Mouse (Mus musculus) gastrocnemius, postnatal 10 days (tissue): ENCODE measurements around the gene Rab1b. TPM values are rescaled to one million over a fixed set of nuclear protein-coding genes. Genes with fewer than 3 reads are reported as not detected.
A peak's percentile ranks its signal among the peaks of the same experiment; 100 is the strongest.

Source experiments
- DNase-seq: peaks from one replicate; pipeline ENCODE4 v3.0.0; 2021; ENCODE audit warnings: mixed read lengths
- total RNA-seq, 2 experiments: library from RNA; stranded (reverse); gene quantifications; 2 replicates each; pipeline ENCODE4 v1.2.3; 2021

The Rab1b gene
- total RNA-seq, 2 experiments from 2014 or later: 119 to 127 TPM

- no peak for DNase-seq
These were observed 35.8 kb downstream of the Rab1b start for GRCm38 (mm10) chr19:5071077-5071476.

GRCm38 (mm10) chr19:5069978-5070377 is 36.9 kb downstream of the Rab1b start:
- no peak for DNase-seq

- DNase-seq: no peak
These were observed 37.4 kb downstream of the Rab1b start for GRCm38 (mm10) chr19:5069486-5069885.

GRCm38 (mm10) chr19:5068570-5069234 is 38.2 kb downstream of the Rab1b start:
- peak; percentile 32 for DNase-seq

GRCm38 (mm10) chr19:5067867-5068569 is 38.9 kb downstream of the Rab1b start, which contains the start of gene Cd248:
Cd248 (plus strand) TSS chr19:5068078.
- peak; percentile 84 for DNase-seq

- DNase-seq: no peak
These were observed 39.7 kb downstream of the Rab1b start for GRCm38 (mm10) chr19:5067040-5067799.

GRCm38 (mm10) chr19:5065104-5065503 is 41.8 kb downstream of the Rab1b start:
- no peak for DNase-seq

- DNase-seq: peak; percentile 43
These were observed 44.4 kb downstream of the Rab1b start for GRCm38 (mm10) chr19:5062446-5062845.

GRCm38 (mm10) chr19:5062041-5062440 is 44.8 kb downstream of the Rab1b start:
- DNase-seq: no peak

- DNase-seq: no peak
These were observed 46.2 kb downstream of the Rab1b start for GRCm38 (mm10) chr19:5060365-5061330.

- peak; percentile 34 for DNase-seq
These were observed 47.8 kb downstream of the Rab1b start for GRCm38 (mm10) chr19:5058801-5059771.

GRCm38 (mm10) chr19:5057876-5058775 is 48.7 kb downstream of the Rab1b start:
- DNase-seq: no peak

GRCm38 (mm10) chr19:5056251-5056650 is 50.6 kb downstream of the Rab1b start:
- peak; percentile 32 for DNase-seq

GRCm38 (mm10) chr19:5053909-5054308 is 53.0 kb downstream of the Rab1b start:
- DNase-seq: peak; percentile 73

GRCm38 (mm10) chr19:5052853-5053252 is 54.0 kb downstream of the Rab1b start:
- DNase-seq: no peak

GRCm38 (mm10) chr19:5052166-5052822 is 54.6 kb downstream of the Rab1b start:
- peak; percentile 31 for DNase-seq

GRCm38 (mm10) chr19:5051515-5051914 is 55.4 kb downstream of the Rab1b start:
- DNase-seq: no peak

GRCm38 (mm10) chr19:5051031-5051430 is 55.8 kb downstream of the Rab1b start:
- peak; percentile 28 for DNase-seq
